Mouse (Mus musculus) liver, adult (tissue): ENCODE measurements around the gene Fzr1.

Experiments
- GATA4 ChIP-seq: IDR thresholded peaks from 2 replicates; pipeline ENCODE4 v1.6.1; 2014; ENCODE audit warnings: mild to moderate bottlenecking, low read length; ENCODE audit not compliant: insufficient replicate concordance

Gene Fzr1

DNA sequence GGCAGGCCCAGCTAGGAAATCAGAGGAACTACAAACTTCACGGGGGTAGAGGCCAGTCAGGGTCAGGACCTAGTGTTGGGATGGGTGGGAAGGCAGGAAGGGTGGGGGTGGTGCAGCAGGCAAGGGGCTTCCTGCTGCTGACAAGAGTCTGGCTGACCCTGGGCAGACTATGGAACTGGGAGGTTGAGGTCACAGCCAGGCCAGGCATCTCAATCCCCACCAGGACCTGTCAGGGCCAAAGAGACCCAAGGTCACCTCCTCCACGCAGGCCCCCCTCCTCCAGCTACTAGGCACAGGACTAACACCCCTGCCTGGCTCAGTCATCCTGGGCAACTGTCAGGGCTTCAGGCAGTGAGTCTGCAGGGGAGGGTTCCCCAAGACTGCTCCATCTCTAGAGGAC is 50.4 kb downstream of the Fzr1 start:
- TF ChIP-seq GATA4, result peak; percentile 72; the same call in 1 of the 2 replicates

DNA sequence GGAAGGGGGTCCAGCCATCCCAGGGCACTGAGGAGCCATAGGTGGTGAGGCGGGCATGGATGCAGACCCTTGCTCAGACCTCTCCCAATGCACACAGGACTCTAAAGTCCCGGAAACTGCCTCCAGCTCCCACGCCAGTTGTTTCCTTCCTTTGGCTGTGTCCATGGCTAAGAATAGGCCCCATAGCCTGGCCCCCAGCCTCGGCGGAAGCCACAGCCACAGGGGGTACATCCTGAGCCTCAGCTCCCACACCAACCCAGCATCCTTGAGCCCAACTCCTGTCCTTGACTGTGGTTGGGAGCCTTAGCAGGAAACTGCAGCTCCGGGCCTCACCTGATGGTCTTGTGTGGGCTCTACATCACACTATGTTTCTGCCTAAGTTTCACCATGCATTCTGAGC is 51.5 kb downstream of the Fzr1 start:
- peak; percentile 41; the same call in 1 of the 2 replicates for TF ChIP-seq GATA4

DNA sequence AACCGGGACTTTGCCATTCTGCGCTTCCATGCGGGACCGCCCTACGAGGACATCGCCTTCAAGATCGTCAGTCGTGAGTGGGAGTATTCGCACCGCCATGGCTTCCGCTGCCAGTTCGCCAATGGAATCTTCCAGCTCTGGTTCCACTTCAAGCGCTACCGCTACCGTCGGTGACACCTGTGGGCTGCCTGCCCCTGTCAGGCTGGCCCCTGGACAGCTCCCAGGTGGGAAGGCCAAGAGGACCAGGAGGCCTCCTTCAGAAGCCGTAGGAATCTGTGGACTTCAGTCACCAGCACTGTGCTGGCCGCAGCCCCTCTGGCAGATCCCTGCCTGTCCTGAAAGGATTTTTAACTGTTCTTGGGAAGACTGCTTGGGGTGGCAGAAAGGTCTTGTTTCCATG is 52.5 kb downstream of the Fzr1 start:
- TF ChIP-seq GATA4, result no peak

DNA sequence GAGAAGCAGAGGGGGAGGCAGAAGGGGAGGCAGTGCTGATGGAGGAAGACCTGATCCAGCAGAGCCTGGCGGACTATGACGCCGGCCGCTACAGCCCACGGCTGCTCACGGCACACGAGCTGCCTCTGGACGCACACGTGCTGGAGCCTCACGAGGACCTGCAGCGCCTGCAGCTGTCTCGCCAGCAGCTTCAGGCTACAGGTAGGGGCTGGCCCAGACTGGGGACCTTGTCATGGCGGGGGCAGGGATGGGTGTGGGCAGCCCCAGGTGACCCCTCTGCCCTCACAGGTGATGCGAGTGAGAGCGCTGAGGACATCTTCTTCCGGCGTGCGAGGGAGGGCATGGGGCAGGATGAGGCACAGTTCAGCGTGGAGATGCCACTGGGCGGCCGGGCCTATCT is 53.1 kb downstream of the Fzr1 start:
- TF ChIP-seq GATA4, result no peak

DNA sequence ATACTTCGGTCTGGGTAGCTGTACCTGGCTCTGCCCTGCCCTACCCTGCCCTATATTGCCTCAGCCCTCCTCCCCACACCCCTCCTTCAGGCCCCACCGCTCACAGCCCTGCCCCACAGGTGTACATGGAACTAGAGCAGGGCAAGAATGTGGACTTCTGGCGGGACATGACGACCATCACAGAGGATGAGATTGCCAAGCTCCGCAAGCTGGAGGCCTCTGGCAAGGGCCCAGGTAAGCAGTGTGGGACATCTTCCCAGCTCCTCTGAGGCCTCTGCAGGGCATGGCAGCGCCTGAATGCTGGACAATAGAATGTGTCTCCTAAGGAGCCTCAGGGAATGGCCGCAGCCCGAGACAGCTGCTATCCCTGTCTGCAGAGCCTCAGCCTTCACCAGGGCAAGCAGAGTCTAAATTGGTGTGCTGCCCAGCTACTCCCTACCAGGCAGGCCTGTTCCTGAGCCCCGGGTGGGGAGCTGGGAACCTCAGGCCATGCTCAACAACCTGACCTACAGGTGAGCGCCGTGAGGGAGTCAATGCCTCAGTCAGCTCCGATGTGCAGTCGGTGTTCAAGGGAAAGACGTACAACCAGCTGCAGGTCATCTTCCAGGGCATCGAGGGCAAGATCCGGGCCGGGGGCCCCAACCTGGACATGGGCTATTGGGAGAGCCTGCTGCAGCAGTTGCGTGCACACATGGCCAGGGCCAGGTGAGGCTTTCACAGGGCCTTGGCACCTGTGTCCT is 54.4 kb downstream of the Fzr1 start:
- TF ChIP-seq GATA4, result no peak

DNA sequence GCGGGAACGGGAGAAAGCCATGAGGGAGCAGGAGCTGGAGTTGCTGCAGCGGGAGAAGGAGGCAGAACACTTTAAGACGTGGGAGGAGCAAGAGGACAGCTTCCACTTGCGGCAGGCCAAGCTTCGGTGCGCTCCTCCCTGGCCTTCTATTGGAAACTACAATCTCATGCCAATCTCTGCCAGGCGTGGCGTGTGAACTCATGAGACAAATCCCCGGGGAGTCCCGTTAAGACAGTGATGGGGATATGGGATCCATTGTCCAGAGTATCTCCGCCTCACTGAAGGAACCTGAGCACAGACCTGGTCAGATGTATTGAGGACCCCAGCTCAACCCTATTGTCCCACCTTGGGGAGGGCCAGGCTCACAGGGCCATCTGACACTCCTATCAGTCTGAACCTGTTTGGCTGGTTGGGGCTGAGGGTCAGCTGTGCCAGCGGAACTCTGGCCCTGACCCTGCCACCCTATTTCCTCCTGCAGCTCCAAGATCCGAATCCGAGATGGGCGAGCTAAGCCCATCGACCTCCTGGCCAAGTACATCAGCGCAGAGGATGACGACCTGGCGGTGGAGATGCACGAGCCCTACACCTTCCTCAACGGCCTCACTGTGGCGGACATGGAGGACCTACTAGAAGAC is 55.1 kb downstream of the Fzr1 start:
- TF ChIP-seq GATA4, result no peak

DNA sequence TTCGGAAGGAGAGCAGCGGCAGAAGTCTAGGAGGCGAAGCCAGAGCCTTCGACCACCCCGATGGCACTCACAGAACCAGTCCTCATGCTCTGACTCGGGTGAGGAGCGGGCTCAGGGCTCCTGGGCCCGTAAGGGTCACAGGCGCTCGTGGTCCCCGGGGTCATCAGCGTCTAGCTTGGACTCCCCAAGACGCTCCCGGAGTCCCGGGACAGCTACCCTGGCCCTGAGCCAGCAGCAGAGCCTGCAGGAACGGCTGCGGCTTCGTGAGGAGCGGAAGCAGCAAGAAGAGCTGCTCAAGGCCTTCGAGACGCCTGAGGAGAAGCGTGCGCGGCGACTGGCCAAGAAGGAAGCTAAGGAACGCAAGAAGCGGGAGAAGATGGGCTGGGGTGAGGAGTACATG is 55.9 kb downstream of the Fzr1 start:
- TF ChIP-seq GATA4, result no peak

DNA sequence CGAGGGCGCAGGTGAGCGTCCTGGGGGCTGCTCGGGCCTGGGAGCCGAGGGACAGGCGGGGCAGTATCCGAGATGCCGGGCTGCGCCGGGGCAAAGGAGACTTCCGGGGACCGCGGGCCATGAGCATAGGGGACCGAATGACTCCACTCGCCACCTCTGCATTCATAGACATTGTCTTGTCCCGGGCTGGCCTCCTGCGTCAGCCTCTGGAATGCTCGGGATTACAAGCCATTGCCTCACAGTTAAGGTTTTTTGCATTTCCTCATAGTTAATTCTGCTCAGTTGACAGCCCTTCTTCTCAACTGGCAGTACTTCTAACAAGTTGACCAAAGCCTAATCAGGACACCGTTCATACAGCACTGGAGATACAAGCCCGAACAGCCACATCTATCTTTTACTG is 56.9 kb downstream of the Fzr1 start:
- no peak for TF ChIP-seq GATA4

DNA sequence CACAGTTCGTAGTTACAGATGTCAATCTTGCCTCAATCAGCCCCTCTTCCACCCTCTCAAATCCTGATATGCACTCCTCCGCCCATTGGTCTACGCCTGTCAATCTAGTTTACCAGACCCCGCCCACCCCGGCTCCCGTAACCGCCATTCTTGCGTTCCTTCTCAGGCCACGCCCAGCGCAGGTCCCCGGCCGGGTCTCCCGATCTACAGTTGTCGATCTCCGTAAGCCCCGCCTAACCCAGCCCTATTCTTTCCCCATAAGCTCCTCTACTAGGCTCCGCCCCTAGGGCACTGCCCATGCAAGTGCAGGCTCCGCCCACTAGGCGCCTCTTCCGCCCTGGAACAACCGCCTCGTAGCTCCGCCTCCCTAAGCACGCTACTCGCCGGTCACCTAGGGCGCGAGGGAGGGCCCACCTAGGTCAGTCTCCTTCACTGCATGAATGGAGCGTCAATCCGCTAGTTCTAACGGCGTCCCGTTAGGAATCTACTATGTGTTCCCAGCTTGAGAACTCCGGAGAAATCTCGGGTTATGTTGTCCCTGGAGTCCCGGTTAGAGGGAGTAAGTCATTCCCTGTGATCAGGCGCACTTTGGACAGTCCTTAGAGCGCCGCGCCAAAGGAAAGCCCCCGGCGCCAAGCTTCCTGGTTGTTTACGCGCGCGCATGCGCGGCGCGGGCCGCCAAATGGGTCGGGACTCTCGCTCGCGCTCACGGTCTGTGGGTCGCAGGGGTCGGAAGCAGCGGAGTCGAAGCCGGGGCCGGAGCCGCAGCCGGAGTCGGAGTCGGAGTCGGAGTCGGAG is 57.6 kb downstream of the Fzr1 start, which contains the start of gene Cactin:
Cactin (plus strand) TSS at position 554 of the 798 bp plus-strand sequence.
- TF ChIP-seq GATA4, result peak; percentile 81; the same call in 1 of the 2 replicates

DNA sequence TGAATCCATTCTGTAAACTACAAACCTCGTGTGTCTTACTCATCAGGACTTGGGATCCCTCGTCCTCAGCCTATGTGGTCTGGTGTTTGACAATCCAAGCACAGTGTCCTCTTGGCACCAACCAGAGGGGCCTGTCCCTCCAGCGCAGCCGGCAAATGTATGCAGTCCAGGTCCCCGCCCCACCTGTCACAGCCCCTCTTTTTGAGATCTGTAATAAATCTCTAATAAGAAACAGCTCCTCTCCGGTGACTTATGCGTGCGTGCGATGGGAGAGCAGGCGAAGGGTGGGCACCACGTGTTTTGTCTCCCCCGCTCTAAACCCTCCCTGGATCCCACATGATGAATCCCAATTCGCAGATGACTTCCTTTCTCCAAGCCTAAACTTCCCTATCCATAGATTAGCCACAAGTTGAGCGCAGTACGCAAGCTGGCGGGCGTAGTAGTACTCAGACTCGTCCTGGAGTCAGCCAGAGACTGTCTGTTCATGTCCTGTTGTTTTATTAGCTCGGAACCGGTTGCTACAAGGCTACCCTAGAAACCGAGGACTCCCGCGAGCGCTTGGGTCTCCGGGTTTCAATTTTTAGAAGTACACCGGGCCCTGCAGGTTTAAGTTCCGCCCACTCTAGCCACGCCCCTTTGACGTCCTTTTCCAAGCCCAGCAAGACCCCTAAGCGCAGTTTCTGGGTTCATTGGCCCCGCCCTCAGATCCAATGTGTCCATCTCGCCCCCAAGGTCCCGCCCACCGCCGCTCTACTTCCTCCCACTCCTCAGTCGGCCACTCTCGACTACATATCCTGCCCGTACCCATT is 58.4 kb downstream of the Fzr1 start:
- no peak for TF ChIP-seq GATA4

DNA sequence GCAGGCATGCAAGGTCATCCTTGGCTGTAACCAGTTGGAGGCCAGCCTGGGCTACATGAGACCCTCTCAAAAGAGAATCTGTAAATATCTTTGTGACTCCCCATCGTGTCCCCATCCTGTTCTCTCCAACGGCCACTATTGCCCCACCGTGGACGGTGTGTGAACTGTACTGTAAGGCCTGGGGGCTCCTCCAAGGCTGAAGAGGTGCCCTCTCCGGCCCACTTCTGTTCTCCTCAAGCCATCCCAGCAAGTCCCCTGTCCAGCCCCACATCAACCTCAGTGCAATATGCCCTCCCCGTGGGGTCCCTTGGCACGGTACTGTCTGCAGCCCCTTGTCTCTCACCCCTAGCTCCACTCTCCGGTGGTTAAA is 59.0 kb downstream of the Fzr1 start:
- TF ChIP-seq GATA4, result no peak

DNA sequence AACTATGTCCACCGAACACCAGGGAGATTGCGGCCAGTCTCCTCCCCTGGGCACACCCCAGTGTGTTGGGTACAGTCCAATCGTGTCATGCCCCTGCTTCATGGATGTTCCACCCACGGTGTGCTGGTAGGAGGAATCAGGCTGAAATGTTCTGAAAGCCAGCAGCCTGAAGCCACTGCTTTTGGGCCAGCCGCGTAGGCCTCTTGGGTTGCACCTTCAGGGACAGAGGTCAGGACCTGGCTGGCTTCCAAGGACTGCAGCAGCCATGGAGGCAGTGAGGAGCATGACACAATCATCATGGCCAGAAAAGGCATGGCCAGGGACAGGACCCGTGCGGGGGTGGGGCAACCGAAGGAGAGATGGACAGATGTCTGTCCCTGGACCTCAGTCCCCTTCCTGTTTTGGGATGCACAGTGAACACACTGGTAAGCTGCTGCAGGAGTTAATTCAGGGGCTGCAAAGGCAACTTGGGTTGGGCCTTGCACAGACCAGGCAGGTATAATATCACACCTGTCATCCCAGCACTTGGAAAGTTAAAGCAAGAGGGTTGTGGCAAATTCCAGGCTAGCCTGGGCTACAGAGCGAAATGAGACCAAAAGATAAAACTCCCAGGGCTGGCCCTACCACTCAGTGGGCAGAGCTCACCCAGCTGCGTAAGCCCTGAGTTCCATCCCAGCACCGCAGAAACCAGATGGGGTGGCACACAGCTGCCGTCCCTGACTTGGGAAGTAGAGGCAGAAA is 59.6 kb downstream of the Fzr1 start:
- TF ChIP-seq GATA4, result no peak

DNA sequence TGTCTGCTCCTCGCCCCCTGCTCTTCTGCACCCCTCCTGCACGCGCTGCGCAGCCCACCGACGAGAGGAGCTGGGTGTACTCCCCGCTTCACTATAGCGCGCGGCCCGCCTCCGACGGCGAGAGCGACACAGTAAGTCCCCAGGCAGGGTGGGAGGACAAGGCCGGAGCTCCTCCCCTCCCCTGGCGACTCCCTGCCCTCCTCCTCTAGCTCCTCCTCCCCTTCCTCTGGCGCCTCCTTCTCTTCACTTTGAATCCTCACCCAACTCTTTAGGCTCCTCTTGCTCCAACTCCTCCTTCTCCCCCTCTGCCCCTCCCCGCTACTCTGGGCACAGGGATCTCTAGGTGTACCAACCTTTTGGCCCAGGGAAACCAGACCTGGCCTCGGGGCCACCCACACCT is 61.0 kb downstream of the Fzr1 start:
- no peak for TF ChIP-seq GATA4

DNA sequence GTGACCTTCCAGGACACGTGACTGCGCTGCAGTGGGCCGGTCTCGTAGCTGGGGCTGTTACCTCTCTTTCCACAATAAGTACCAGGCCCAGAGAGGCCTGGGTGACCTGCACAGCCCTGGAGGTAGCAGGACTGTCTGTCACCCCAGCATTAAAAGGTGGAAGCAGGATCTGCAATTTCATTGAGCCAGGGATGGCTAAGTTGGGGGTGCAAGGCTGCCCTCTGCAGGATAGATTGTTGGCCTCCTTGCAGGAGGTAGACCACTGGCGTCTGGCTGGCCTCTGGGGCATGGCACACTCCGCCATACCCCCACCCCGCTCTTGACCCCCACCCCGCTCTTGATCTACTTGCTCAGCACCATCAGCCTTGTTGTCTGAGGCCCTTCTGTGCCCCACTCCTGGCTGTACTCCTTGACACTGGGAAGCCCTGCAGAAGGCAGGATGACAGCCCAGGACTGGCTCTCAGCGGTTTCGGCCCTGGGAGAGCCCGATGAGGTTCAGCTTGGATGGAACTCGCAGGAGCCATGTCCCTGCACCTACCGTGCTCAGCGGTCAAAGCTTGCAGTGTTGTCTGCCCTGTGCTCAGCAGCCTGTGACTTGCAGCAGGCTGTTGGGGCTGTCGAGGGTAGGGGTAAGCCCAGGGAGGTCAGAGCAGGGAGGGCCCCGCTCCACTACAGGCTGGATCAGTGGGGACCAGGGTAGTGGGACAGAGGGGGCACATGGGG is 61.8 kb downstream of the Fzr1 start:
- TF ChIP-seq GATA4, result no peak
